10 mouse cellular contexts compared by ENCODE assay signal in genomic region chr11:20638841-20639240, GRCm38 (mm10).
DNase-seq lines count a peak whose midpoint lies in the region; ATAC-seq and TF ChIP-seq lines count a peak whose summit lies in the region.
"Had no signal": no experiment of that assay in that cellular context is flagged by ENCODE, and none has a peak within 500 bp of the region (broad histone marks: within the 10 kb centered on the region; RNA-seq: fewer than 3 reads in every experiment).

No protein-coding gene starts in this region.

- 15% methylated on average over 3 of the region's 3 CpGs for WGBS in intestine, postnatal 0 days
- 17% methylated on average over 3 of the region's 3 CpGs for WGBS in intestine, embryonic 15.5 days

- no peaks in the 10 kb centered on the region for H3K9me3 ChIP-seq in intestine, postnatal 0 days (ENCODE audit: control insufficient read depth)
- H3K9me3 ChIP-seq in intestine, embryonic 15.5 days, result no peaks in the 10 kb centered on the region
- H3K9me3 ChIP-seq in E14TG2a.4 (ENCODE audit: low read length), result no peaks in the 10 kb centered on the region
- H3K9me3 ChIP-seq: embryonic facial prominence, embryonic 15.5 days had no signal

- peak; percentile 77 for DNase-seq in brain, embryonic 14.5 days (ENCODE audit: low read depth)
- peak; percentile 79 to 80 for DNase-seq in layer of hippocampus, postnatal 10 days (ENCODE audit: low spot score in 2 of 2)
- peak; percentile 72 for DNase-seq in mesoderm, embryonic 11.5 days (ENCODE audit: low read depth, low spot score)
- DNase-seq in thymus, postnatal 14 days, result peak; percentile 87

- no peak overlapping the region for H3K9ac ChIP-seq in intestine, postnatal 0 days (ENCODE audit: low read depth, low read length)
- H3K9ac ChIP-seq in intestine, embryonic 15.5 days, result no peak overlapping the region
- H3K9ac ChIP-seq: embryonic facial prominence, embryonic 15.5 days had no signal

- H3K27ac ChIP-seq in intestine, postnatal 0 days (ENCODE audit: low read depth, low read length), result no peak overlapping the region
- H3K27ac ChIP-seq in intestine, embryonic 15.5 days, result no peak overlapping the region
- H3K27ac ChIP-seq: macrophage had no signal

- H3K4me1 ChIP-seq in intestine, postnatal 0 days (replicated peaks; ENCODE audit: control insufficient read depth, insufficient read depth, low read length), result peaks cover 23% of the 10 kb centered on the region
- H3K4me1 ChIP-seq in intestine, embryonic 15.5 days (replicated peaks), result peaks cover 26% of the 10 kb centered on the region
- H3K4me1 ChIP-seq in E14TG2a.4 (replicated peaks; ENCODE audit: low read depth, low read length), result peaks cover 83% of the 10 kb centered on the region

- H3K36me3 ChIP-seq in intestine, postnatal 0 days (ENCODE audit: control insufficient read depth, insufficient read depth), result no peaks in the 10 kb centered on the region
- H3K36me3 ChIP-seq in intestine, embryonic 15.5 days, result no peaks in the 10 kb centered on the region
- no peaks in the 10 kb centered on the region for H3K36me3 ChIP-seq in E14TG2a.4 (ENCODE audit: insufficient read depth, low read length)
- H3K36me3 ChIP-seq: embryonic facial prominence, embryonic 15.5 days had no signal

- no peak overlapping the region for H3K4me2 ChIP-seq in intestine, postnatal 0 days (replicated peaks; ENCODE audit: low read depth)
- H3K4me2 ChIP-seq in intestine, embryonic 15.5 days (replicated peaks), result no peak overlapping the region
- H3K4me2 ChIP-seq: embryonic facial prominence, embryonic 15.5 days had no signal

- no peaks in the 10 kb centered on the region for H3K27me3 ChIP-seq in intestine, postnatal 0 days (replicated peaks; ENCODE audit: control insufficient read depth, insufficient read depth, low read length)
- no peaks in the 10 kb centered on the region for H3K27me3 ChIP-seq in intestine, embryonic 15.5 days (replicated peaks)
- H3K27me3 ChIP-seq in E14TG2a.4 (ENCODE audit: insufficient read depth, low read length), result no peaks in the 10 kb centered on the region
- H3K27me3 ChIP-seq: embryonic facial prominence, embryonic 15.5 days had no signal

- no peak overlapping the region for H3K4me3 ChIP-seq in intestine, postnatal 0 days (ENCODE audit: low read depth, low read length)
- H3K4me3 ChIP-seq in intestine, embryonic 15.5 days (replicated peaks), result no peak overlapping the region
- no peak overlapping the region for H3K4me3 ChIP-seq in E14TG2a.4 (replicated peaks; ENCODE audit: low read length)
- H3K4me3 ChIP-seq: embryonic facial prominence, embryonic 15.5 days had no signal

- TF ChIP-seq POLR2A in brain, embryonic 14.5 days (IDR thresholded peaks at IDR 0.05; ENCODE audit: borderline replicate concordance, extremely low read depth, insufficient read depth, insufficient read length, poor library complexity, severe bottlenecking), result no peak

- no peak for ATAC-seq in intestine, postnatal 0 days
- no peak for ATAC-seq in intestine, embryonic 15.5 days
- ATAC-seq in frontal cortex, adult (ENCODE audit: low TSS enrichment), result peak; percentile 38; the same call in 1 of the 2 replicates

- TF ChIP-seq CTCF in intestine, postnatal 0 days (IDR thresholded peaks at IDR 0.05; ENCODE audit: low read depth), result peak; percentile 97
- peak; percentile 96 for TF ChIP-seq CTCF in E14TG2a.4 (conservative IDR thresholded peaks at IDR 0.05; ENCODE audit: low read length)
- TF ChIP-seq CTCF in brain, embryonic 14.5 days (IDR thresholded peaks at IDR 0.05; ENCODE audit: borderline replicate concordance, extremely low read depth, insufficient read depth, insufficient read length), result peak; percentile 76; the same call in 1 of the 2 replicates
